Mouse (Mus musculus): ENCODE measurements at regions not wholly inside any gene's neighbourhood (a gene's known extent, or its start where the extent isn't known, plus 50 kb on each side); places are given as distances from the start of the nearest gene placed in this dataset.

- TF ChIP-seq CTCF (IDR thresholded peaks at IDR 0.05; ENCODE audit: low read depth, low read length) = no peak
- TF ChIP-seq TAL1 (conservative IDR thresholded peaks at IDR 0.05; ENCODE audit: low read depth, low read length) = no peak
- TF ChIP-seq GATA2 (IDR thresholded peaks at IDR 0.05; ENCODE audit: borderline replicate concordance, low read depth, low read length) = no peak
Observed at GRCm38 (mm10) chr9:33101206-33101605, 465.2 kb downstream of the Ets1 start.
